Mouse (Mus musculus) MEL (cell line): Measurements from ENCODE around the gene Dusp12. TPM values are rescaled to one million over a fixed set of nuclear protein-coding genes. Genes with fewer than 3 reads are reported as not detected.
A peak's percentile ranks its signal among the peaks of the same experiment; 100 is the strongest.

Experiments
- DNase-seq: peaks from one replicate; pipeline ENCODE4 v3.0.0; 2011; ENCODE audit warnings: low read depth, low spot score
- H3K27ac ChIP-seq: 2 replicates; pipeline ENCODE4 v1.5.1; 2012; ENCODE audit warnings: low read depth, mild to moderate bottlenecking, control low read depth, low read length, moderate library complexity; ENCODE audit not compliant: control insufficient read depth
- H3K27me3 ChIP-seq, 2 experiments: fragments of 150-350 bp in 1 of 2; sonication (generic) in 1 of 2; 2 replicates each; pipeline ENCODE4 v1.6.1; 2012; ENCODE audit warnings: low read length in 2 of 2, mild to moderate bottlenecking in 2 of 2, improper control_type of control experiment in 1 of 2, moderate library complexity in 1 of 2; ENCODE audit not compliant: insufficient read depth in 2 of 2, control insufficient read depth in 1 of 2
- H3K36me3 ChIP-seq, 2 experiments: 2 replicates each; pipeline ENCODE4 v1.6.1; 2012 to 2014; ENCODE audit warnings: low read length in 2 of 2, improper control_type of control experiment in 1 of 2, inconsistent platforms in 1 of 2, mild to moderate bottlenecking in 1 of 2; ENCODE audit not compliant: insufficient read depth in 2 of 2, control insufficient read depth in 1 of 2
- H3K4me1 ChIP-seq, 2 experiments: fragments of 150-350 bp in 1 of 2; sonication (generic) in 1 of 2; 2 replicates each; pipeline ENCODE4 v1.6.1; 2012; ENCODE audit warnings: low read length in 2 of 2, improper control_type of control experiment in 1 of 2, mild to moderate bottlenecking in 1 of 2; ENCODE audit not compliant: insufficient read depth in 2 of 2, control insufficient read depth in 1 of 2
- H3K4me3 ChIP-seq, 2 experiments: fragments of 150-350 bp in 1 of 2; sonication (generic) in 1 of 2; 2 replicates each; pipeline ENCODE4 v1.5.1; 2012; ENCODE audit warnings: low read depth in 2 of 2, low read length in 2 of 2, mild to moderate bottlenecking in 2 of 2, moderate library complexity in 2 of 2, control low read depth in 1 of 2, improper control_type of control experiment in 1 of 2; ENCODE audit not compliant: control insufficient read depth in 1 of 2, insufficient read depth in 1 of 2
- H3K79me2 ChIP-seq: 2 replicates; pipeline ENCODE4 v1.6.1; 2012; ENCODE audit warnings: mild to moderate bottlenecking, low read length, moderate library complexity; ENCODE audit not compliant: control insufficient read depth, poor library complexity, insufficient read depth
- H3K9ac ChIP-seq: 2 replicates; pipeline ENCODE4 v1.6.1; 2012; ENCODE audit warnings: low read depth, mild to moderate bottlenecking, control low read depth, low read length, moderate library complexity; ENCODE audit not compliant: control insufficient read depth, poor library complexity, severe bottlenecking
- H3K9me3 ChIP-seq: fragments of 150-350 bp; sonication (generic); replicated peaks from 2 replicates; pipeline ENCODE4 v1.6.1; 2012; ENCODE audit warnings: mild to moderate bottlenecking, low read length, improper control_type of control experiment, moderate library complexity; ENCODE audit not compliant: insufficient read depth
- CHD1 ChIP-seq: IDR thresholded peaks from 2 replicates; pipeline ENCODE4 v1.6.1; 2012; ENCODE audit warnings: low read depth, mild to moderate bottlenecking, inconsistent platforms, low read length, improper control_type of control experiment
- CTCF ChIP-seq, 3 experiments: IDR thresholded peaks in 2 of 3; conservative IDR thresholded peaks in 1 of 3; 2 replicates each; pipeline ENCODE4 v1.5.1; 2011 to 2012; ENCODE audit warnings: low read length in 3 of 3, low read depth in 2 of 3, mild to moderate bottlenecking in 2 of 3, improper control_type of control experiment in 1 of 3, inconsistent platforms in 1 of 3, mixed read lengths in 1 of 3, moderate library complexity in 1 of 3; ENCODE audit not compliant: control insufficient read depth in 1 of 3, insufficient read depth in 1 of 3, poor library complexity in 1 of 3, severe bottlenecking in 1 of 3
- EP300 ChIP-seq, 2 experiments: IDR thresholded peaks; 2 replicates each; pipeline ENCODE4 v1.6.1; 2011; ENCODE audit warnings: improper control_type of control experiment in 2 of 2, low read length in 2 of 2, low read depth in 1 of 2, mild to moderate bottlenecking in 1 of 2
- ETS1 ChIP-seq: IDR thresholded peaks from 2 replicates; pipeline ENCODE4 v1.6.1; 2012; ENCODE audit warnings: low read depth, mild to moderate bottlenecking, inconsistent platforms, low read length, improper control_type of control experiment, moderate library complexity
- HCFC1 ChIP-seq: IDR thresholded peaks from 2 replicates; pipeline ENCODE4 v1.6.1; 2012; ENCODE audit warnings: low read depth, mild to moderate bottlenecking, inconsistent platforms, low read length, improper control_type of control experiment, moderate library complexity
- MAX ChIP-seq: IDR thresholded peaks from 2 replicates; pipeline ENCODE4 v1.6.1; 2011; ENCODE audit warnings: low read length, improper control_type of control experiment
- MXI1 ChIP-seq: IDR thresholded peaks from 2 replicates; pipeline ENCODE4 v1.6.1; 2011; ENCODE audit warnings: mild to moderate bottlenecking, low read depth, low read length, improper control_type of control experiment
- MYC ChIP-seq: IDR thresholded peaks from 2 replicates; pipeline ENCODE4 v1.6.1; 2011; ENCODE audit warnings: low read depth, mild to moderate bottlenecking, low read length, improper control_type of control experiment, moderate library complexity
- NELFE ChIP-seq: IDR thresholded peaks from 2 replicates; pipeline ENCODE4 v1.6.1; 2011; ENCODE audit warnings: low read depth, low read length, improper control_type of control experiment
- POLR2AphosphoS2 ChIP-seq: IDR thresholded peaks from 2 replicates; pipeline ENCODE4 v1.6.1; 2011; ENCODE audit warnings: low read length, improper control_type of control experiment
- POLR2AphosphoS5 ChIP-seq: IDR thresholded peaks from 2 replicates; pipeline ENCODE4 v1.6.1; 2012; ENCODE audit warnings: low read depth, borderline replicate concordance, mild to moderate bottlenecking, inconsistent platforms, low read length, moderate library complexity, mixed read lengths
- RAD21 ChIP-seq: IDR thresholded peaks from 2 replicates; pipeline ENCODE4 v1.6.1; 2011; ENCODE audit warnings: mild to moderate bottlenecking, low read depth, low read length, improper control_type of control experiment
- SIN3A ChIP-seq: IDR thresholded peaks from 2 replicates; pipeline ENCODE4 v1.6.1; 2012; ENCODE audit warnings: low read length, improper control_type of control experiment, inconsistent platforms
- SMC3 ChIP-seq: IDR thresholded peaks from 2 replicates; pipeline ENCODE4 v1.6.1; 2011; ENCODE audit warnings: low read depth, low read length, improper control_type of control experiment
- TBP ChIP-seq: IDR thresholded peaks from 2 replicates; pipeline ENCODE4 v1.8.0; 2011; ENCODE audit warnings: low read depth, low read length, improper control_type of control experiment
- TCF12 ChIP-seq: IDR thresholded peaks from 2 replicates; pipeline ENCODE4 v1.6.1; 2014; ENCODE audit warnings: low read depth, mild to moderate bottlenecking, inconsistent platforms, low read length, improper control_type of control experiment, moderate library complexity
- USF1 ChIP-seq: IDR thresholded peaks from 2 replicates; pipeline ENCODE4 v1.6.1; 2014; ENCODE audit warnings: low read depth, mild to moderate bottlenecking, inconsistent platforms, low read length, improper control_type of control experiment, moderate library complexity
- USF2 ChIP-seq, 2 experiments: IDR thresholded peaks; 2 replicates each; pipeline ENCODE4 v1.6.1; 2011 to 2012; ENCODE audit warnings: improper control_type of control experiment in 2 of 2, low read length in 2 of 2, borderline replicate concordance in 1 of 2, inconsistent platforms in 1 of 2, low read depth in 1 of 2, mild to moderate bottlenecking in 1 of 2; ENCODE audit not compliant: insufficient read depth in 1 of 2
- ZC3H11A ChIP-seq: IDR thresholded peaks from 2 replicates; pipeline ENCODE4 v1.6.1; 2012; ENCODE audit warnings: low read depth, mild to moderate bottlenecking, inconsistent platforms, low read length, improper control_type of control experiment
- ZMIZ1 ChIP-seq: IDR thresholded peaks from 2 replicates; pipeline ENCODE4 v1.6.1; 2012; ENCODE audit warnings: low read depth, mild to moderate bottlenecking, inconsistent platforms, low read length, improper control_type of control experiment, moderate library complexity
- ZNF384 ChIP-seq: IDR thresholded peaks from 2 replicates; pipeline ENCODE4 v1.6.1; 2012; ENCODE audit warnings: low read depth, mild to moderate bottlenecking, inconsistent platforms, low read length, improper control_type of control experiment
- polyA plus RNA-seq, 2 experiments: library from polyadenylated mRNA; stranded (reverse) in 1 of 2; unstranded in 1 of 2; fragments of >175 nt in 1 of 2; fragments of >200 nt in 1 of 2; gene quantifications; 2 replicates each; pipeline versions ENCODE4 v1.2.1 to v1.2.4; 2012; ENCODE audit warnings: low replicate concordance in 2 of 2, low read depth in 1 of 2; ENCODE audit not compliant: insufficient read length in 2 of 2, insufficient read depth in 1 of 2, missing spikeins in 1 of 2
- total RNA-seq: library from RNA; depleted of rRNA; stranded (reverse); fragments of 300-350 nt; gene quantifications from 2 replicates; pipeline ENCODE4 v1.2.3, GENCODE M21; 2012

Dusp12 gene
- total and polyA plus RNA-seq, 3 experiments = 33.8 to 50.0 TPM; not detected in 1

DNA sequence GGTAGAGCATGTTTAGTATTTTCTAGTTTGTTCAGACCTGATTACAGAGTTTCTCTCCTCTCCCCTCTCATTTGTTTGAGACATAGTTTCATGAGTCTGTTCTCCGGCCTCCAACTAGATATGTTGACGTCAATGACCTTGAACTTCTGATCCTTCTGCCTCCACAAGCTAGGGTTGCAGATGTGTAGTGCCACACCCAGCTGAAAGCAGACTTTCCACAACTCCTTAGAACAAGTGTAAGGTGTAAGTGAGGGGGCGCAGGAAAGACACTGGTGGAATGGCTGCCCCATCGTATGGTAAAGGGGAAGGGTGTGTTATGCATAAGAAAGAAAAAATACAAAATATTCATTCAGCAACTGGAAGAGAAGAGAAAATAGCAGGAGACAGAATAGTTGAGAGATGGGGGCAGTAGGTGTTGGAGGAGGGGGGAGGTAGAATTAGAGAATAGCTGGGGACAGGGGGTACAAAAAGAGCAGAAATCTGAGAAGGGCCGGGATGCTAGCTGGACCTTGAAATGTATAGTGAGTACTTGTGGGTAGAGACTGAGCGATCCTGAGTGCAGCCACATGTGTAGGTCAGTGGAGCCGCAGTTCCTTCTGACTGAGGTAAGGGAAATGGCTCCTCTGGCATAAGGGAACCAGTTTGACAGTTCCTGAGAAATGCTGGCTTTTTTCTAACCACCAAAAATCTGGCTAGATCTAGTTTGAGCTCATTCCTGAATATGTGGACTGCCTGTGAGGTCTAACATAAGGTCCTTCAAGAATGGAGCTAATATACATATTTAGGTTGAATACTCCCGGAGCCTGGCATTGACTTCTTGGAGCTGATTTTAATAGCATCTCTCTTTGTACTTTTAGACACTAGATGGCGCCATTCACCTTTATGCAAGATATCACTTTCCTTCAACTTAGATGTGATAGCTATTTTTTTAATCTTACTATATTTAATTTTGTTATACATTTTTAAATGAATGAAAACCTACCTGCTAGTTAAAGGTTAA lies 9.6 kb upstream of the Dusp12 start:
- H3K9me3 ChIP-seq = no peaks in the 10 kb centered on the region
- peak; percentile 85 for DNase-seq
- no peak overlapping the region for H3K27ac ChIP-seq
- H3K4me3 ChIP-seq = no peak overlapping the region
- H3K9ac ChIP-seq = no peak overlapping the region
- no peaks in the 10 kb centered on the region for H3K79me2 ChIP-seq
- H3K36me3 ChIP-seq = peaks cover 0 to 17% of the 10 kb centered on the region in 2 experiments; a peak in 2 of 4 replicates
- no peaks in the 10 kb centered on the region for H3K27me3 ChIP-seq
- TF ChIP-seq MYC (peak; percentile 41; the same call in 1 of the 2 replicates), CTCF (IDR thresholded peaks at IDR 0.05 in 2 of 3, conservative IDR thresholded peaks at IDR 0.05 in 1 of 3; ENCODE audit: control insufficient read depth in 1 of 3, insufficient read depth in 1 of 3, low read depth in 2 of 3, low read length in 3 of 3, poor library complexity in 1 of 3, severe bottlenecking in 1 of 3) (peak in 2 of 3 experiments; percentile 55 to 80; a peak in 4 of 6 replicates), SIN3A (peak; percentile 82; the same call in 1 of the 2 replicates), POLR2AphosphoS5 (no peak), USF2 (IDR thresholded peaks at IDR 0.05; ENCODE audit: borderline replicate concordance in 1 of 2, insufficient read depth in 1 of 2, low read depth in 1 of 2, low read length in 2 of 2) (no peak), CHD1 (no peak), POLR2AphosphoS2 (no peak), TBP (no peak), ZC3H11A (peak; percentile 72), RAD21 (peak; percentile 88), ETS1 (no peak), HCFC1 (0 out of 2 replicates have a peak, but pooled peaks have one; percentile 43), ZMIZ1 (no peak), MAX (0 out of 2 replicates have a peak, but pooled peaks have one; percentile 26), SMC3 (peak; percentile 68), NELFE (no peak), ZNF384 (peak; percentile 86), USF1 (no peak)
- H3K4me1 ChIP-seq = peaks cover 17 to 26% of the 10 kb centered on the region in 2 experiments

- H3K79me2 ChIP-seq = no peaks in the 10 kb centered on the region
- H3K9me3 ChIP-seq = no peaks in the 10 kb centered on the region
- H3K27me3 ChIP-seq = no peaks in the 10 kb centered on the region
- DNase-seq = no peak
- peaks cover 7 to 12% of the 10 kb centered on the region in 2 experiments for H3K4me1 ChIP-seq
- no peak overlapping the region for H3K9ac ChIP-seq
- H3K27ac ChIP-seq = no peak overlapping the region
- H3K36me3 ChIP-seq = peaks cover 0 to 11% of the 10 kb centered on the region in 2 experiments; a peak in 2 of 4 replicates
- no peak overlapping the region for H3K4me3 ChIP-seq
- TF ChIP-seq EP300 (IDR thresholded peaks at IDR 0.05; ENCODE audit: low read depth in 1 of 2, low read length in 2 of 2) (no peak), TCF12 (no peak), MYC (no peak), TBP (no peak), RAD21 (no peak), MXI1 (no peak)
Observed at GRCm38 (mm10) chr1:170892279-170892678, 6.9 kb upstream of the Dusp12 start.
